Mouse (Mus musculus): ENCODE data around the gene Mycbpap. TPM values are rescaled to one million over a fixed set of nuclear protein-coding genes. Genes with fewer than 3 reads are reported as not detected.
A peak's percentile ranks its signal among the peaks of the same experiment; 100 is the strongest.

Mycbpap gene
- polyA plus RNA-seq, 1 experiment from 2014 or later = 4.1 TPM

DNA sequence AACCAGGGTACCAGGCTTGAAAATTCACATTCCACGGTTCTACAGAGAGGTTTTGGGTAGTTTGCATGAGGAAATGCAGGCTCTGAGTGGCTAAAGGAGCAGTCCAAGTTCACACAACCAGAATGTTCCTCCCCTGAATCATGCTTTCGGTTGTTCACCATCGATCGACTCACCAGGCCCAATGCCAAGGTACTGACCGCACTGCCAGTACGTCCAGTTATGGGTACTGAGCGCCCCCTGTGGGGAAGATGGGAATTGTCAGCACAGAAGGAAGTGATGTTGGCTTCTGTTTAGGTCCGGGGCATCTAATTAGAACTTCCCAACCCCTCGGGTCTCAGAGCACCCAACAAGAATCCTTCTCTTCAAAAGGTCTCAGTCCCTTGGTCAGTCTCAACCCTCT, 22.4 kb upstream of the Mycbpap start:
- Histone ChIP-seq H3K9ac (ENCODE audit: low read depth, low read length) (no peak overlapping the region), H3K9me3 (ENCODE audit: control insufficient read depth, low read length) (no peaks in the 10 kb centered on the region), H3K4me2 (ENCODE audit: low read depth, low read length) (peak overlapping the region; percentile 18; the same call in 1 of the 2 replicates), H3K36me3 (ENCODE audit: control insufficient read depth, insufficient read depth, low read length) (peaks cover 12% of the 10 kb centered on the region; the same call in 1 of the 2 replicates), H3K27ac (replicated peaks; ENCODE audit: low read depth, low read length) (no peak overlapping the region), H3K4me3 (ENCODE audit: low read depth, low read length) (no peak overlapping the region), H3K27me3 (replicated peaks; ENCODE audit: control insufficient read depth, insufficient read depth, low read length) (no peaks in the 10 kb centered on the region), H3K4me1 (ENCODE audit: control insufficient read depth, insufficient read depth, low read length) (peaks cover 7% of the 10 kb centered on the region)
- ATAC-seq (ENCODE audit: low read depth) (peak; percentile 20; the same call in 1 of the 2 replicates), DNase-seq (ENCODE audit: low spot score) (peak; percentile 89)
- 26% methylated on average over 9 of the region's 9 CpGs for WGBS

DNA sequence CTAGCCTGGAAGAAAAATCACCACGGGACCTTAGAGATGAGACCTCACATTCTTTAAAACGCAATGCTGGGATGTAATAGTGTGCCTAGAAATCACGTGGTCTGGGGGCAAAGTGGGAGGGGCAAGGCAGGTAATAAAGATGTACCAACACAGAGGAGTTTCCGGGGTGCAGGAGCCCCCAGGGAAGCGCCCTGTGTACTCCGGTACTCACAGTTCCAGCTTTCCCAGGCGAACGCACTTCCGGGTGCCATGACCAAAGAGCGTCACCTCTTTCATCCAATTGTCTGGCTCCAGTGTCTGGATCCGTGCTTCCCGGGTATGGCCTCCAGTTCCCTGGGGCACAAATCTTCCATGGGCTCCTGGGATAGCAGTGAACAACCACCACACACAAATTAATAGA, 21.8 kb upstream of the Mycbpap start:
- H3K27ac ChIP-seq (replicated peaks; ENCODE audit: low read depth, low read length) = no peak overlapping the region
- H3K9ac ChIP-seq (ENCODE audit: low read depth, low read length) = no peak overlapping the region
- no peak overlapping the region for H3K4me2 ChIP-seq (ENCODE audit: low read depth, low read length)
- no peaks in the 10 kb centered on the region for H3K27me3 ChIP-seq (replicated peaks; ENCODE audit: control insufficient read depth, insufficient read depth, low read length)
- DNase-seq (ENCODE audit: low spot score) (no peak), ATAC-seq (ENCODE audit: low read depth) (no peak)
- H3K9me3 ChIP-seq (ENCODE audit: control insufficient read depth, low read length) = no peaks in the 10 kb centered on the region
- H3K4me3 ChIP-seq (ENCODE audit: low read depth, low read length) = no peak overlapping the region
- peaks cover 12% of the 10 kb centered on the region; the same call in 1 of the 2 replicates for H3K36me3 ChIP-seq (ENCODE audit: control insufficient read depth, insufficient read depth, low read length)
- WGBS = 79% methylated on average over 12 of the region's 12 CpGs
- peaks cover 7% of the 10 kb centered on the region for H3K4me1 ChIP-seq (ENCODE audit: control insufficient read depth, insufficient read depth, low read length)

DNA sequence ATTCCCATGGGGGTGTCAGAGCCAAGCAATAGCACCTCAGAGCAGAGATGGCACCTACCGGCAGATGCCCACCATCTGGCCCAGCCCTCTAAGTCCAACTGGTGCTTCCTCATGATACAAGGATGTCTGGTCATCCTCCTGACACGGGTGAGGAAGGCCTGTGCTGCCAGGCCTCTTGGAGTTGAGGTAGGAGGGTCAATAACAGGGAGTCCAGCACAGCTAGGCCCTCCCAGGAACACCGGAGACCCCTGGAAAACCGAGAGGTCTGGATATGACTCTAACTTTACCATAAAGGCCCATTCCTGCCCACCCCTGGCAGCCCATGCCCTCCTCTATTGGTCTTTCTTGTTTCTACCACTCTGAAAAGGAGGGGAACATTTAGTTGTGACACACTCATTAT, 20.9 kb upstream of the Mycbpap start:
- H3K9me3 ChIP-seq (ENCODE audit: control insufficient read depth, low read length) = no peaks in the 10 kb centered on the region
- no peak overlapping the region for H3K4me3 ChIP-seq (ENCODE audit: low read depth, low read length)
- H3K4me2 ChIP-seq (ENCODE audit: low read depth, low read length) = no peak overlapping the region
- 0 out of 2 replicates have a peak, but pooled peaks cover 3% of the 10 kb centered on the region for H3K4me1 ChIP-seq (ENCODE audit: control insufficient read depth, insufficient read depth, low read length)
- DNase-seq (ENCODE audit: low spot score) (no peak), ATAC-seq (ENCODE audit: low read depth) (no peak)
- no peak overlapping the region for H3K27ac ChIP-seq (replicated peaks; ENCODE audit: low read depth, low read length)
- no peak overlapping the region for H3K9ac ChIP-seq (ENCODE audit: low read depth, low read length)
- 80% methylated on average over 4 of the region's 4 CpGs for WGBS
- peaks cover 12% of the 10 kb centered on the region; the same call in 1 of the 2 replicates for H3K36me3 ChIP-seq (ENCODE audit: control insufficient read depth, insufficient read depth, low read length)
- H3K27me3 ChIP-seq (replicated peaks; ENCODE audit: control insufficient read depth, insufficient read depth, low read length) = no peaks in the 10 kb centered on the region

DNA sequence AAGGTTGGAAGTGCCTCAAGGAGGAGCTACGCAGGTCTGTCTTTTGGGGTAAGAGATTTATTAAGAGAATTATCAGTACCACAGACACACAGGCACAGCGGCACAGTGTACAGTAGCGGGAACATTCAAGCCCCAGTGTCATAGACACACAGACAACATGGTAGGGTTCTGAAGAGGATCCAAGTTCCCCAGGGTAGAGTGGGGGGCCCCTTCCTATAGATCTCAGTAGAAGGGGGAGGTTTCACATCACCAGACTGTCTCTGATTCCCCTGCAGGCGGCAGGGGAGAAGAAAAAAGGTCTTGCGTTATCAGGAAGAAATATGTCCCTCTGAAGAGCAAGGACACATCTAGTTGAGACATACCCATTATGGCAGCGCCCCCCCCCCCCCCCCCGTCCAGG, 18.2 kb upstream of the Mycbpap start:
- no peaks in the 10 kb centered on the region for H3K9me3 ChIP-seq (ENCODE audit: control insufficient read depth, low read length)
- H3K4me3 ChIP-seq (ENCODE audit: low read depth, low read length) = no peak overlapping the region
- 80% methylated on average over 7 of the region's 7 CpGs for WGBS
- no peak overlapping the region for H3K27ac ChIP-seq (replicated peaks; ENCODE audit: low read depth, low read length)
- DNase-seq (ENCODE audit: low spot score) (no peak), ATAC-seq (ENCODE audit: low read depth) (no peak)
- no peaks in the 10 kb centered on the region for H3K27me3 ChIP-seq (replicated peaks; ENCODE audit: control insufficient read depth, insufficient read depth, low read length)
- no peak overlapping the region for H3K4me2 ChIP-seq (ENCODE audit: low read depth, low read length)
- H3K9ac ChIP-seq (ENCODE audit: low read depth, low read length) = no peak overlapping the region
- peaks cover 12% of the 10 kb centered on the region; the same call in 1 of the 2 replicates for H3K36me3 ChIP-seq (ENCODE audit: control insufficient read depth, insufficient read depth, low read length)
- 0 out of 2 replicates have a peak, but pooled peaks cover 3% of the 10 kb centered on the region for H3K4me1 ChIP-seq (ENCODE audit: control insufficient read depth, insufficient read depth, low read length)

DNA sequence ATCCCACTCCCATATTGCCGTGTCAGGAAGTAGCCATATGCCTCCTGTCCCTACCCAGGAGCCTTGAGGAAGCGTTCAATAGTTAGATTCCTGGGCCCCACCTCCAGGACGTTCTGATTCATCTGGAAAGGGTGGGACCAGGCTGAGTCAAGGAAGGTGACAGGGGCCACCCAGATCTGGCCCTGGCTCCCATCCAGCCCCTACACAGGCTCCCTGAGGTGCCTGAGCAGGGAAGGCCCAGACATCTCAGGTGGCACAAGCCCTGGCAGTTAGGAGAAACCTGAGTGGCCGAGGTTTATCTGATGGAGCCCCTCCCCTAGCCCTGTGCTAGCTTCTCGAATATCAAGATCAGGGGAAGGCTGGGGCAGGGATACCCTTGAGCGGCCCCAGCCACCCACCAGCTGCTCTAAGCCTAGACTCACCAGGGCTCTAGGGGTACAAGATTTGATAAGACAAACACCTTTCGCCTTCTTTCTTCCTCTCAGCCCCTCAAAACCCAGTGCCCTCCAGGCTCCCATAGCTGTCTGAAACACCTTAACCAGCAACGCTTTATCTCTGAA, 17.3 kb upstream of the Mycbpap start:
- H3K9ac ChIP-seq (ENCODE audit: low read depth, low read length) = no peak overlapping the region
- H3K9me3 ChIP-seq (ENCODE audit: control insufficient read depth, low read length) = no peaks in the 10 kb centered on the region
- ATAC-seq (ENCODE audit: low read depth) = peak; percentile 73; the same call in 1 of the 2 replicates
- no peak for DNase-seq (ENCODE audit: low spot score)
- 0 out of 2 replicates have a peak, but pooled peaks cover 3% of the 10 kb centered on the region for H3K4me1 ChIP-seq (ENCODE audit: control insufficient read depth, insufficient read depth, low read length)
- no peak overlapping the region for H3K4me2 ChIP-seq (ENCODE audit: low read depth, low read length)
- H3K4me3 ChIP-seq (ENCODE audit: low read depth, low read length) = no peak overlapping the region
- no peak overlapping the region for H3K27ac ChIP-seq (replicated peaks; ENCODE audit: low read depth, low read length)
- WGBS = 48% methylated on average over 8 of the region's 8 CpGs
- peaks cover 12% of the 10 kb centered on the region; the same call in 1 of the 2 replicates for H3K36me3 ChIP-seq (ENCODE audit: control insufficient read depth, insufficient read depth, low read length)
- H3K27me3 ChIP-seq (replicated peaks; ENCODE audit: control insufficient read depth, insufficient read depth, low read length) = no peaks in the 10 kb centered on the region

DNA sequence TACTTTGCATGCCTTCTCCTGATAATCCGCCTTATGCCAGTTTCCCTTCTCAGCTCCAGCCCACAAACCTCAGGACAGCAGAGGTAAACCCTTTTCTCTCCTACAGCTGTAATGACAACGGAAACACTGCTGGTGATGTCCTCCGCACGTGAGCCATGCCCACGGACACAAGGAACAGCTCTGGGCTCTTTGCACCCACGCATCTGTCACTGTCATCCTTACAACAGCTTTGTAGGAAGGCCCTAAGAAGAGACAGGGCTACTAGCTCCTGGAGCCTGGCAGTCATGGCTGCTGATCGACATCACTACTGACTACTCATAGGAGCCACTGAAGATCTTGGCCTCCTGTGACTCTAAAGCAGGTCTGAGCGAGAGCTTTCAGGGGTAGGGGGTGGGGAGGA, 11.6 kb upstream of the Mycbpap start:
- Histone ChIP-seq H3K4me3 (ENCODE audit: low read depth, low read length) (no peak overlapping the region), H3K9me3 (ENCODE audit: control insufficient read depth, low read length) (no peaks in the 10 kb centered on the region), H3K27ac (replicated peaks; ENCODE audit: low read depth, low read length) (no peak overlapping the region), H3K27me3 (replicated peaks; ENCODE audit: control insufficient read depth, insufficient read depth, low read length) (no peaks in the 10 kb centered on the region), H3K4me1 (ENCODE audit: control insufficient read depth, insufficient read depth, low read length) (no peaks in the 10 kb centered on the region), H3K4me2 (ENCODE audit: low read depth, low read length) (no peak overlapping the region), H3K9ac (ENCODE audit: low read depth, low read length) (no peak overlapping the region), H3K36me3 (ENCODE audit: control insufficient read depth, insufficient read depth, low read length) (no peaks in the 10 kb centered on the region)
- no peak for ATAC-seq (ENCODE audit: low read depth)
- DNase-seq (ENCODE audit: low spot score) = no peak
- 76% methylated on average over 8 of the region's 8 CpGs for WGBS

DNA sequence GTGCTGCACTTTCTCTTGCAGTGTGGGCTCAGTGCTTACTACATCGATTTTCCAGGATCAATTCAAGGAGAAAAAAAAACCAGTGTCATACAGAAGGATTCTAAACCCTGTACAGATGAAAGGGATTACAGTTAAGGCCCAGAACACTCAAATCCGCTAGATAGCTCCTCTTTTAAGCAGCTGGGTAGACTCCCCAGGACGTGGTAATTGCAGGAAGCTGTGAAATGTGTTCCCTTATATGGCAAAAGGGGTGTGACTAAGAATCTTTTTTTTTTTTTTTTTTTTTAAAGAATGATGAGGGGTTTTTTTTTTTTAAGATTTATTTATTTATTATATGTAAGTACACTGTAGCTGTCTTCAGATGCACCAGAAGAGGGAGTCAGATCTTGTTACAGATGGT, 7.3 kb upstream of the Mycbpap start:
- Histone ChIP-seq H3K9me3 (ENCODE audit: control insufficient read depth, low read length) (no peaks in the 10 kb centered on the region), H3K4me1 (ENCODE audit: control insufficient read depth, insufficient read depth, low read length) (no peaks in the 10 kb centered on the region; the same call in 1 of the 2 replicates), H3K4me3 (ENCODE audit: low read depth, low read length) (no peak overlapping the region), H3K27me3 (replicated peaks; ENCODE audit: control insufficient read depth, insufficient read depth, low read length) (no peaks in the 10 kb centered on the region), H3K36me3 (ENCODE audit: control insufficient read depth, insufficient read depth, low read length) (no peaks in the 10 kb centered on the region), H3K4me2 (ENCODE audit: low read depth, low read length) (no peak overlapping the region), H3K9ac (ENCODE audit: low read depth, low read length) (no peak overlapping the region), H3K27ac (replicated peaks; ENCODE audit: low read depth, low read length) (no peak overlapping the region)
- ATAC-seq (ENCODE audit: low read depth) (no peak), DNase-seq (ENCODE audit: low spot score) (no peak)
- WGBS = 36% methylated on average over 3 of the region's 3 CpGs

DNA sequence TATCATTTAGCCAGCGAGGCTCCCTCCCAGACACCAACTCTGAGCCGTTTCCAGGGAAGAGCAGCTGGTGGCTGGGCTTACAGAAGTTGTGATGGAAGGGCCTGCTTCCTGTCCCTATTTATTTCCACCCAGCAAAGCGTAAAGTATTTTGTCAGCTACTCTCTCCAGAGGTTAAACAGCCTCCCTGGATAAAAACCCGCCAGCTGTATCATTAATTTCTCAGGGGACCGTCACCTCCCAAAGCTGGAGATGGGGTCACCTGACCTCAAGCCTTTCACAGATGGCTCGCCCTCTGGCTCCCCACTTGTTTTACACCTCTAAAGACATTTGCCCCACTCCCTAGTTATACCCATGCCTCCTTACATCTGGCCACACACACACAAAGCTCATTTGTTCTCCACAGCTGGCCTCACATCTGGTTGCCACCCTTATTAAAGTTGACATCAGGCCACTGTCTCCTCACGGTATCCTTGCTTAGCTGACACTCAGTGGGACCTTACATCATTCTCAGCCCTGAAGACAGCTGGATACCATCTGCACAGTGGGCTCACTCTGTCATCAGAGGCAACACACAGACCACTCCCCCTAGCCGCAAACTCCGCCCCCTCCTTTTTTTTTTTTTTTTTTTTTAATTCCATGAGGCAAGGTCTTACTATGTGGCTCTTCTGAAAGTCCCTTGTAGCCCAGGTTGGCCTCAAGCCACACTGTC, 4.8 kb upstream of the Mycbpap start:
- H3K27ac ChIP-seq (replicated peaks; ENCODE audit: low read depth, low read length) = peak overlapping the region; percentile 52
- WGBS = 27% methylated on average over 9 of the region's 9 CpGs
- H3K4me2 ChIP-seq (ENCODE audit: low read depth, low read length) = 0 out of 2 replicates have a peak overlapping the region, but pooled peaks have one; percentile 7
- no peaks in the 10 kb centered on the region for H3K36me3 ChIP-seq (ENCODE audit: control insufficient read depth, insufficient read depth, low read length)
- ATAC-seq (ENCODE audit: low read depth) (peak; percentile 70), DNase-seq (ENCODE audit: low spot score) (peak; percentile 72)
- H3K9ac ChIP-seq (ENCODE audit: low read depth, low read length) = no peak overlapping the region
- H3K9me3 ChIP-seq (ENCODE audit: control insufficient read depth, low read length) = no peaks in the 10 kb centered on the region
- no peaks in the 10 kb centered on the region; the same call in 1 of the 2 replicates for H3K4me1 ChIP-seq (ENCODE audit: control insufficient read depth, insufficient read depth, low read length)
- H3K4me3 ChIP-seq (ENCODE audit: low read depth, low read length) = no peak overlapping the region
- no peaks in the 10 kb centered on the region for H3K27me3 ChIP-seq (replicated peaks; ENCODE audit: control insufficient read depth, insufficient read depth, low read length)
